Mouse (Mus musculus): ENCODE measurements around the gene Gm11037. TPM values are rescaled to one million over a fixed set of nuclear protein-coding genes. Genes with fewer than 3 reads are reported as not detected.

Gene Gm11037
- polyA plus RNA-seq, 1 experiment: not detected

DNA sequence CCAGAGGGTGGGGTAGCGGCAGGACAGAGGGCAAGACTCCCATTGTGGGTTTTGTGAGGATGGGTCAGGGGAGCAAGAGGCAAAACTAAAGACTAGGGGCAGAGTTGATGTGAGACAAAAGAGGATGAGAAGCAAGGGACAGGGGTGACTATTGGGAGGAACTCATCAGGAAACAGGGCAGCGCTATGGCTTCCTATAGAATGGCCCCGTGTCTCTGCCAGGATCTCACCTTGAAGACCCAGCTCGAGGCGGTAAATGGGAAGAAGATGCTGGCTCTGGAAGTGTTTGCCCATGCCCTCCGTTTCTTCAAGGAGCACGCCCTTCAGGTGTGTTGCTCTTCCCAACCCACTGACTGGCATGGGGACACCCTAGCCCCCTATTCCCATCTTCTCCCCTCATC, 5.5 kb downstream of the Gm11037 start:
- Histone ChIP-seq H3K4me1 (ENCODE audit: control insufficient read depth, insufficient read depth, low read length) (no peaks in the 10 kb centered on the region), H3K27ac (ENCODE audit: insufficient read depth, low read length) (no peak overlapping the region), H3K4me3 (ENCODE audit: insufficient read depth, low read length) (no peak overlapping the region)
- TF ChIP-seq POLR2A (IDR thresholded peaks at IDR 0.05; ENCODE audit: low read depth, low read length): no peak

- Histone ChIP-seq H3K4me3 (ENCODE audit: insufficient read depth, low read length) (no peak overlapping the region), H3K27ac (ENCODE audit: insufficient read depth, low read length) (no peak overlapping the region), H3K4me1 (ENCODE audit: control insufficient read depth, insufficient read depth, low read length) (no peaks in the 10 kb centered on the region)
- TF ChIP-seq POLR2A (IDR thresholded peaks at IDR 0.05; ENCODE audit: low read depth, low read length) (no peak), CTCF (IDR thresholded peaks at IDR 0.05; ENCODE audit: borderline replicate concordance, insufficient read depth, low read length) (no peak)
Observed at GRCm38 (mm10) chr2:131139287-131139686, 6.0 kb downstream of the Gm11037 start.

DNA sequence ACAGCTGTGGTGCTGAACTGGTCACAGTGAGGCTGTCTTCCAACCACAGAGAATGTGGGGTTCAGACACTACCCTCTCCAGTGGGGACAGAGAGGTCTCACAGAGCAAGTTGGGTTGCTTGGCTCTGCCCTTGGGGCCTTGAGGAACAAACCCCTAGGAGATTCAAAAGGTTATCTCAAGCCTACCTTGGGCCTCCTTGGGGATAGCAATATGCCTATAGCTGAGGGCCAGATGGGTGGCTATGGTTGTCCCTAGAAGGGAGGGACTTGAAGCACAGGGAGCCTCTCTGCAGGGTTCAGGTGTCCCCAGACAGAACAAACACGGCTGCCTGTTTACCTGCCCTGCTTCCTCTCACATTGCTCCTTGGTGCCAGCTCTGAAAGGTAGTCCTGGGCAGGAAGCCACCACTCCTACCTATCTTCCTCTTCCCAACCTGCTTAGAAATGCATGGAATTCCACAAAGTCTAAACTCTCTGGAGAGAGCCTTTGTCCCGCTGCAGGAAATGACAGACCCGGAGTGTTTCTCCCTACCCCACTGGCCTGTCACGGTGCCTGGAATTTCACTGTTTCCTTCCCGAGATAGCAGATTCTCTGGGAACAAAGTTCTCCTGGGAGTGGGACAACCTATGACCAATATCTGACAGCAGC, 6.7 kb downstream of the Gm11037 start:
- no peak overlapping the region for H3K4me3 ChIP-seq (ENCODE audit: insufficient read depth, low read length)
- H3K4me1 ChIP-seq (ENCODE audit: control insufficient read depth, insufficient read depth, low read length): no peaks in the 10 kb centered on the region
- no peak overlapping the region for H3K27ac ChIP-seq (ENCODE audit: insufficient read depth, low read length)
- no peak for TF ChIP-seq POLR2A (IDR thresholded peaks at IDR 0.05; ENCODE audit: low read depth, low read length)
- TF ChIP-seq CTCF (IDR thresholded peaks at IDR 0.05; ENCODE audit: borderline replicate concordance, insufficient read depth, low read length): no peak

DNA sequence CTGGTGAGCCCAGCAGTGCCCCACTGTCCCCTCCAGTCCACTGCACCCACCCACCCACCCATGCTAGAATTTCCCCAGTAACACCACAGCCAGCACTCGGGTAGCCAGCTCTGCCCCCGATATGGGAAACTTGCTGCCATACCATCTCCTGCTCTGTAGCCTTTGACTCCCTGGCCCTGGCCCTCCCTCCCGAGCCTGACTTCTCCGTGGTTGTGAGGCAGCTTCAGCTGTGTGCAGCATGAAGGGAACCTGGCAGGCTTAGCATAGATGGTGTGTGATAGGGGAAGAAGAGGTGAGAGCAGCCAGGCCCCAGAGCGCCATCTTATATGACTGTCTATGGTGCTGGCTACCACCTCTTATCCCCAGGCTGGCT, 7.2 kb downstream of the Gm11037 start:
- H3K27ac ChIP-seq (ENCODE audit: insufficient read depth, low read length): no peak overlapping the region
- TF ChIP-seq CTCF (IDR thresholded peaks at IDR 0.05; ENCODE audit: borderline replicate concordance, insufficient read depth, low read length): no peak
- H3K4me1 ChIP-seq (ENCODE audit: control insufficient read depth, insufficient read depth, low read length): no peaks in the 10 kb centered on the region
- no peak overlapping the region for H3K4me3 ChIP-seq (ENCODE audit: insufficient read depth, low read length)

DNA sequence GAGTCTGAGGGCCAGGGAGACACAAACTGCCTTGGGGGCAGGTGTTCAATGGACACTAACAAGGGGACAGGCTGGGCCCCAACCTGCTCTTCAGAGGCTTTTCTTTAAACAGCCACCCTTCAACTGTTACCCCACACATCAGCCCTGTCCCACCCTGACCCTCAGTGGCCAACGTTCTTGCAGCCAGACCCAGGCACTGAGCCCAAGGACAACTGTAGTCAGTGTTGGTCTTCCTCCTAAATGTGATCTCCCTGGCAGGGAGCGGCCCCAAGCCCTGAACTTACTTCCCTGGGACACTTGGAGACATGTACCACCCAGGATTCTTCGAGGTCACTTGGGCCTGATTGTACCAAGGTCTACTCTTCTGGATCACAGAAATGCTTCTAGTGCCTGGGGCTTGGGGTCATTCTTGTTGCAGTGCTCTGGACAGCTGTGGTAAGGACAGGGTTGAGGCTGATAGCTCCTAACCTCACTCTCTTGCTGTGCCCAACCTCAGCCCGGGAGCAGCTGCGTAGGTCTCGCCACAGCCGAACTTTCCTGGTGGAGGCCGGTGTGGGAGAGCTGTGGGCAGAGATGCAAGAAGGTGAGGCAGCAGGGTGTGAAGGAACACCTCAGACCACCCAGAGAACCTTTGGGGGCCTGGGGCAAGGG, 8.2 kb downstream of the Gm11037 start:
- no peak overlapping the region for H3K27ac ChIP-seq (ENCODE audit: insufficient read depth, low read length)
- no peak overlapping the region for H3K4me3 ChIP-seq (ENCODE audit: insufficient read depth, low read length)
- no peaks in the 10 kb centered on the region for H3K4me1 ChIP-seq (ENCODE audit: control insufficient read depth, insufficient read depth, low read length)
- TF ChIP-seq POLR2A (IDR thresholded peaks at IDR 0.05; ENCODE audit: low read depth, low read length) (no peak), CTCF (IDR thresholded peaks at IDR 0.05; ENCODE audit: borderline replicate concordance, insufficient read depth, low read length) (no peak)

DNA sequence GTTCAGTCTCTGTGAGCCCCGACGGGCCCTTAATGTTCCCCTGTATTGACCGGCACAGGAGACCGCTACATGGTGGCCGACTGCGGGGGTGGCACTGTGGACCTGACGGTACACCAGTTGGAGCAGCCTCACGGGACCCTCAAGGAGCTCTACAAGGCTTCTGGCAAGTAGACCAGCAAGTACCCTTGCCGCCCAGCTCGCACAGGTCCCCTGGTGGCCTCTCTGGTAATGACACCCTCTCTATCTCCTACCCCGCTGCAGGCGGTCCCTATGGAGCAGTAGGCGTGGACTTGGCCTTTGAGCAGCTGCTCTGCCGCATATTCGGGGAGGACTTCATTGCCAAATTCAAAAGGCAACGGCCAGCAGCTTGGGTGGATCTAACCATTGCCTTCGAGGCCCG, 9.3 kb downstream of the Gm11037 start:
- no peaks in the 10 kb centered on the region for H3K4me1 ChIP-seq (ENCODE audit: control insufficient read depth, insufficient read depth, low read length)
- H3K27ac ChIP-seq (ENCODE audit: insufficient read depth, low read length): no peak overlapping the region
- no peak overlapping the region for H3K4me3 ChIP-seq (ENCODE audit: insufficient read depth, low read length)
- TF ChIP-seq POLR2A (IDR thresholded peaks at IDR 0.05; ENCODE audit: low read depth, low read length) (no peak), CTCF (IDR thresholded peaks at IDR 0.05; ENCODE audit: borderline replicate concordance, insufficient read depth, low read length) (peak; percentile 55; the same call in 1 of the 2 replicates)

GRCm38 (mm10) chr2:131143007-131143780, 9.9 kb downstream of the Gm11037 start:
- no peak overlapping the region for H3K4me3 ChIP-seq (ENCODE audit: insufficient read depth, low read length)
- no peak overlapping the region for H3K27ac ChIP-seq (ENCODE audit: insufficient read depth, low read length)
- TF ChIP-seq POLR2A (IDR thresholded peaks at IDR 0.05; ENCODE audit: low read depth, low read length) (no peak), CTCF (IDR thresholded peaks at IDR 0.05; ENCODE audit: borderline replicate concordance, insufficient read depth, low read length) (no peak)
- H3K4me1 ChIP-seq (ENCODE audit: control insufficient read depth, insufficient read depth, low read length): no peaks in the 10 kb centered on the region

DNA sequence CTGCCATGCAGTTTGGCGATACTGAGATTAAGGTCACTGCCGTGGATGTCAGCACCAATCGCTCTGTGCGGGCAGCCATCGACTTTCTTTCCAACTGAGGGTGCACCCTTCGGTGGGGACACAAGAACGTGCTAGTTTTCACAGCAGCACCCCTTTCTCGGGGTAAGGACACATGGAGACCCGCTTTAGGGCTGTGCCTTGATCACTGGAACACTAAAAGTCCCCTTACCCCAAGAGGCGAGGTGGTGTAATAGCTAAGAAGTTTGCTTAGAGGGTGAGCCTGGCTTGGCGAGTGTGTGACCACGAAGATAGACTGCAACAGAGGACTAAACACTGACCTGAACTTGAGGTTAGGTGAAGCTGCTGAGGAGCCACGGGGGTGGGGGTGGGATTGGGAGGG, 11.8 kb downstream of the Gm11037 start:
- no peak for TF ChIP-seq CTCF (IDR thresholded peaks at IDR 0.05; ENCODE audit: borderline replicate concordance, insufficient read depth, low read length)
- TF ChIP-seq POLR2A (IDR thresholded peaks at IDR 0.05; ENCODE audit: low read depth, low read length): no peak
- H3K4me3 ChIP-seq (ENCODE audit: insufficient read depth, low read length): no peak overlapping the region
- H3K4me1 ChIP-seq (ENCODE audit: control insufficient read depth, insufficient read depth, low read length): no peaks in the 10 kb centered on the region
- no peak overlapping the region for H3K27ac ChIP-seq (ENCODE audit: insufficient read depth, low read length)

- Histone ChIP-seq H3K4me3 (ENCODE audit: insufficient read depth, low read length) (no peak overlapping the region), H3K4me1 (ENCODE audit: control insufficient read depth, insufficient read depth, low read length) (no peaks in the 10 kb centered on the region), H3K27ac (ENCODE audit: insufficient read depth, low read length) (no peak overlapping the region)
- TF ChIP-seq POLR2A (IDR thresholded peaks at IDR 0.05; ENCODE audit: low read depth, low read length): no peak
Observed at GRCm38 (mm10) chr2:131145536-131145935, 12.2 kb downstream of the Gm11037 start.

All from embryonic fibroblast, embryonic 13.5 days (primary cell).